Comparison of ENCODE assay signal across 1 mouse cellular context in genomic region chr19:10907891-10908290, GRCm38 (mm10).
TF ChIP-seq lines count a peak whose summit lies in the region.

No protein-coding gene starts in this region.

TF ChIP-seq in MEL, 35 proteins besides CTCF, POLR2A, EP300 and RAD21 (continued from another document):
- TF ChIP-seq JUND (IDR thresholded peaks at IDR 0.05; ENCODE audit: low read depth, low read length) (no peak), TBP (IDR thresholded peaks at IDR 0.05; ENCODE audit: low read depth, low read length) (0 out of 2 replicates have a peak, but pooled peaks have one; percentile 18), MAX (IDR thresholded peaks at IDR 0.05; ENCODE audit: low read length) (no peak), E2F4 (IDR thresholded peaks at IDR 0.05; ENCODE audit: borderline replicate concordance, low read depth, low read length) (no peak), POLR2AphosphoS5 (IDR thresholded peaks at IDR 0.05; ENCODE audit: borderline replicate concordance, low read depth, low read length) (no peak), TAL1 (IDR thresholded peaks at IDR 0.05; ENCODE audit: low read length) (no peak), ELF1 (IDR thresholded peaks at IDR 0.05; ENCODE audit: low read depth, low read length) (no peak), CHD2 (IDR thresholded peaks at IDR 0.05; ENCODE audit: low read length) (no peak)
TF ChIP-seq in MEL: peak in this region for 4.
